Mouse (Mus musculus) hindbrain, embryonic 13.5 days (tissue): ENCODE measurements at regions not wholly inside any gene's neighbourhood (a gene's known extent, or its start where the extent isn't known, plus 50 kb on each side); places are given as distances from the start of the nearest gene placed in this dataset.
A peak's percentile ranks its signal among the peaks of the same experiment; 100 is the strongest.

Experiments
- ATAC-seq: fragments of 200-750 bp; cut with Nextera tagmentation; 2 replicates; pipeline ENCODE4 v1.8.0; 2017; ENCODE audit warnings: moderate TSS enrichment; ENCODE audit not compliant: low FRiP score
- H3K27ac ChIP-seq: fragments of 300-500 bp; sonication (generic); 2 replicates; pipeline ENCODE4 v1.5.1; 2015; ENCODE audit warnings: inconsistent platforms, mild to moderate bottlenecking, moderate library complexity
- H3K27me3 ChIP-seq: fragments of 300-500 bp; sonication (generic); 2 replicates; pipeline ENCODE4 v1.6.1; 2015; ENCODE audit warnings: mild to moderate bottlenecking, inconsistent platforms
- H3K36me3 ChIP-seq: fragments of 300-500 bp; sonication (generic); 2 replicates; pipeline ENCODE4 v1.6.1; 2015; ENCODE audit warnings: mild to moderate bottlenecking, inconsistent platforms
- H3K4me1 ChIP-seq: fragments of 300-500 bp; sonication (generic); replicated peaks from 2 replicates; pipeline ENCODE4 v1.6.1; 2015; ENCODE audit warnings: inconsistent platforms
- H3K4me2 ChIP-seq: fragments of 300-500 bp; sonication (generic); 2 replicates; pipeline ENCODE4 v1.6.1; 2015; ENCODE audit warnings: inconsistent platforms, mild to moderate bottlenecking, moderate library complexity
- H3K4me3 ChIP-seq: fragments of 300-500 bp; sonication (generic); 2 replicates; pipeline ENCODE4 v1.5.1; 2015; ENCODE audit warnings: mild to moderate bottlenecking, inconsistent platforms
- H3K9ac ChIP-seq: fragments of 300-500 bp; sonication (generic); 2 replicates; pipeline ENCODE4 v1.6.1; 2015; ENCODE audit warnings: mild to moderate bottlenecking, inconsistent platforms
- H3K9me3 ChIP-seq: fragments of 300-500 bp; sonication (generic); 2 replicates; pipeline ENCODE4 v1.6.1; 2016; ENCODE audit warnings: inconsistent platforms
- WGBS: fragments of 180-500 bp; shearing (Covaris S2); methylation state at CpG from one replicate; pipeline ENCODE4 v1.1.7; 2015; 5-methylcytosine and 5-hydroxymethylcytosine counted together

DNA sequence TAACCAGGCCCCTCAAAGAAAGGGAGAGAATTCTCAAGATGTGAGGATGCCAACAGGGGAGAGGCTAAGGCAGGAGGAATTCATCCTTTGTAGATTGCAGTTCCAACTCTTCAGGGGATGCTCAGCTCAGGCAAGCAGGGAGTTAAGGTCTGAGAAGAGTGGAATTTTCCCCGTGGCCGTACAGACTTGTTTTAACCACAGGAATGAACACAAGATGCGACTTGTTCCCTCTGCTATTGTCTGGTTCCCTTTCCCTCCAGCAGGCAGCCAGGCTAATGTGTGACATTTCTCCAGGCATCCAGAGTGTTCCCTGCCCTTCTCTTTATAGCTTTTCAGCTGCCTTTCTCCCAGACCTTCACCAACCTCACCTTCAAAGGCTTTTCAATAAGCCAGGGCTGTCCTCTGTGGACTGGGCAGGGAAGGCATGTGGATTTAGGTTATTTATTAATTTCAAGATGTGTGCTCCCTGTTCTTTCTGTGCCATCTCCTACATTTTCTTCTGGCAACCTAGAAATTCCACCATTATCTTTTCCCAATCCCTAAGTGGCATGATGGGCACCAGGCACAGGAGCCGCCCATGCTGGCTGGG is 198.6 kb upstream of the Camk1g start:
- WGBS = 49% methylated on average over 4 of the region's 4 CpGs
- H3K9ac ChIP-seq = no peak overlapping the region

DNA sequence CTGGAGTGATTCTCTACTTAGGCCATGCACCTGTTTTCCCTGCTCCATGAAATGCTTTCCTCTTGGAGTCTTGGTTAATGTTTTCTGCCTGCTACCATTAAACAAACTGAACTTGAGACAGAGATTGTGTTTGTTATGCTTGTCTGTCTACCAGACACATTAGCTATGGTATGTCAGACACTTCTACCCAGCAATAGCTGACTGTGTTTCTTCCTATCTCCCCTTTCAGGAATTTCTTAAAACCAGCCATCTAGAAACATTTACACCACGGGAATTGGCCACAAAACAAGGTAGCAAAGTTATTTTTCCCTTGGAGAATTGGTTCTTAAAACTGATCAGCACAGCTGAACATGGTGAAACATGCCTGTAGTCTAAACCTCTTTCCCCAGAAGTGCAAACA is 197.1 kb upstream of the Camk1g start:
- H3K9me3 ChIP-seq = no peaks in the 10 kb centered on the region
- no peak overlapping the region for H3K4me2 ChIP-seq
- no peak overlapping the region for H3K9ac ChIP-seq
- ATAC-seq = no peak
- H3K4me3 ChIP-seq = no peak overlapping the region
- WGBS = 44% methylated on average over 1 of the region's 1 CpGs
- no peaks in the 10 kb centered on the region for H3K36me3 ChIP-seq
- no peaks in the 10 kb centered on the region for H3K4me1 ChIP-seq
- no peak overlapping the region for H3K27ac ChIP-seq
- H3K27me3 ChIP-seq = no peaks in the 10 kb centered on the region

More for the DNA sequence above, 198.6 kb upstream of the Camk1g start:
- Histone ChIP-seq H3K4me1 (no peaks in the 10 kb centered on the region), H3K4me3 (no peak overlapping the region), H3K27me3 (no peaks in the 10 kb centered on the region), H3K36me3 (no peaks in the 10 kb centered on the region), H3K4me2 (no peak overlapping the region), H3K9me3 (no peaks in the 10 kb centered on the region), H3K27ac (no peak overlapping the region)
- ATAC-seq = no peak

DNA sequence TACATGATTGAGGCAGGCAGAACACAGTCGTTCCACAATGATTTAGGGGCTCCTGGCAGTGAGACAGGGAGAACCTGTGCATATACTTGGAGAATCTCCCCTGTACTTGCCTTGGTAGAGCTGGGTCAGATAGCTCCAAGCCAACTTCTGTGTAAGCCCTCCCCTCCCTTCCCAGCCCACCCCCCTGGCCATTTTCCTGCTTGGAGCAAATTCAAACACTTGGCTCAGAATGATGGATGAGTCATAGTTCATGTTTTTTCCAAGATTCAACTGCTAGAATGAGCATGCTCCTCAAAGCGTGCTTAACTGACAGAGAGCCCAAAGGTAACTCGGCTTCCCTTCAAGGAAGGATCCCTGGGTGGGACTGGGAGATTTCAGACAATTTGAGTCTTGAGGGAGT is 194.1 kb upstream of the Camk1g start:
- Histone ChIP-seq H3K27me3 (no peaks in the 10 kb centered on the region), H3K27ac (0 out of 2 replicates have a peak overlapping the region, but pooled peaks have one; percentile 4), H3K36me3 (no peaks in the 10 kb centered on the region), H3K4me2 (no peak overlapping the region), H3K4me3 (no peak overlapping the region), H3K9me3 (no peaks in the 10 kb centered on the region), H3K4me1 (no peaks in the 10 kb centered on the region), H3K9ac (no peak overlapping the region)
- 70% methylated on average over 3 of the region's 3 CpGs for WGBS
- no peak for ATAC-seq

DNA sequence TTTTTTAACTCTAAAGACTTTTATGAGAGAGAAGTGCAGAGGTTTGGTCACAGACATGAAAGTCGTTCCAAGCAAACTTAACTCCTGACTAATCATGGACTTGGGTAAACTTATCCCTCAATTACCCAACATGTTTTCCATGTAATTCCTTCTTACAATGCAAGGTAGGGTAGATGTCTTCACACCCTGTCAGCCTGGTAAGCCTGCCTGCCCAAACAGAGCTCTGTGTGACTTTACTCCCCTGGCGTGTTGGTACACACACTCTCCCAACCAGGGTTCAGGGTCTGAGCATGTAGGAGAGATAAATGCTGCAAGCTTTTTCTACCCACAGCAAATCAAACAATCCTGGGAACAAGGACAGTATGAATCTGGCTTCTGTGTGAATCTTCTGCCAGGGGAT is 192.1 kb upstream of the Camk1g start:
- H3K27me3 ChIP-seq = no peaks in the 10 kb centered on the region
- no peak overlapping the region for H3K4me2 ChIP-seq
- H3K36me3 ChIP-seq = no peaks in the 10 kb centered on the region
- no peaks in the 10 kb centered on the region for H3K9me3 ChIP-seq
- H3K4me1 ChIP-seq = 0 out of 2 replicates have a peak, but pooled peaks cover 4% of the 10 kb centered on the region
- H3K4me3 ChIP-seq = no peak overlapping the region
- H3K9ac ChIP-seq = no peak overlapping the region
- ATAC-seq = no peak
- 94% methylated on average over 2 of the region's 2 CpGs for WGBS
- no peak overlapping the region for H3K27ac ChIP-seq

DNA sequence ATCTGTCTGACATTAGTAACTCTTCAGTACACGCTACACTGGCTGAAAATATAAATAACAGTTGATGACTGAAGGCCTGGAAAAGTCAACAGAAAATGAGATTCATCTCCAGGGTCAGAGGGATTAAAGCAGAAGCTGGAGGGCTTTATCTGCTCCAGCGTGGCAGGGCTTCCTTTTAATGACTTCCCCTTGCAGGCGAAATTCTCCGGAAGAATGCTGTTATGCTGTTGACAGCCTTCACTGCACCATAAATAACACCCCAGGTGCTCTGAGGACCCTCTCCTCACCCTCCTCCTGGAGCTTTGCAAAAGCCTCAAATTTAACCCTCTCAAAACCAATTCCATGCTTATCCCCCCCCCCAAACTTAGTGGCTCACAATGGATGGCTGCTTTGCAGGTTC is 188.0 kb upstream of the Camk1g start:
- Histone ChIP-seq H3K9ac (no peak overlapping the region), H3K36me3 (no peaks in the 10 kb centered on the region), H3K4me1 (0 out of 2 replicates have a peak, but pooled peaks cover 4% of the 10 kb centered on the region), H3K27ac (no peak overlapping the region), H3K4me2 (no peak overlapping the region), H3K4me3 (no peak overlapping the region), H3K27me3 (no peaks in the 10 kb centered on the region), H3K9me3 (no peaks in the 10 kb centered on the region)
- 33% methylated on average over 4 of the region's 4 CpGs for WGBS
- ATAC-seq = no peak

DNA sequence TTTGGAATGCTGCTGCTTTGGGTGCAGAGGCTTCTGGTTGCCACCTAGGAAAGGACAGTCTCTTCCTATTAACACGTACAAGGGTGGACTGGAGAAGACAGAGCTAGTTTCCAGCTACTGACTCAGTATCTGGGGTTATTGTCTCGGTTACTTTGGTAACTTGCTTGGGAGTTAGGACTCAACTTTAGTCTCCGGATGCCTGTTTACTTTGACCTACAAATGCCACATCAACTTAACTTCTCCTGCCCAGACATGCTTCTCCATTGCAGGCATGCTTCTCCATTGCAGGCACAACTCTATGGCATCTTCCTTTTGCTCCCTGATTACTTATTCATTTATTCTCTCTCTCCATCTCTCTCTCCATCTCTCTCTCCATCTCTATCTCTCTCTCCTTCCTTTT is 184.6 kb upstream of the Camk1g start:
- no peaks in the 10 kb centered on the region for H3K9me3 ChIP-seq
- 85% methylated on average over 3 of the region's 3 CpGs for WGBS
- H3K27me3 ChIP-seq = no peaks in the 10 kb centered on the region
- H3K36me3 ChIP-seq = no peaks in the 10 kb centered on the region
- 0 out of 2 replicates have a peak, but pooled peaks cover 4% of the 10 kb centered on the region for H3K4me1 ChIP-seq
- ATAC-seq = no peak
- no peak overlapping the region for H3K4me2 ChIP-seq
- H3K4me3 ChIP-seq = no peak overlapping the region
- H3K27ac ChIP-seq = no peak overlapping the region
- H3K9ac ChIP-seq = no peak overlapping the region

DNA sequence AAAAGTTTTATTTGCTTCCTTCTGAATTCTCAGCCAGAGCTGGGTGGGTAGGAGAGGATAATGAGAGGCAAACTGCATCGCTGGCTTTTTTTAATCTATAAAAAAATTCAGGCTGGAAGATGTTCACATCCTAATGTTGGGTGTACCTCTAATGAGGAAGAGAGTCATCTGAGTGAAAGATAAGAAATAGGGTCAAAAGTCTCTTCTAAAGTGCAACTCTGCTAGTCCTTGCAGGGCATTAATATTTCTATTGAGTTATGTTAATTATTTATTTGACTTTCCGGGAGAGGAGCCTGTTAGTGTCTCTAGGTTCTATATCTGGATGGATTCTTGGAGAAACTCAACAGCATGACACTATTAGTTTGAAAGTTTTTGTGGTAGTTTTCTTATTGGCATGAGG is 182.2 kb upstream of the Camk1g start:
- Histone ChIP-seq H3K27me3 (no peaks in the 10 kb centered on the region), H3K9ac (no peak overlapping the region), H3K4me1 (no peaks in the 10 kb centered on the region), H3K9me3 (no peaks in the 10 kb centered on the region), H3K36me3 (no peaks in the 10 kb centered on the region), H3K4me3 (no peak overlapping the region), H3K27ac (no peak overlapping the region), H3K4me2 (no peak overlapping the region)
- WGBS = 79% methylated on average over 2 of the region's 2 CpGs
- ATAC-seq = no peak

DNA sequence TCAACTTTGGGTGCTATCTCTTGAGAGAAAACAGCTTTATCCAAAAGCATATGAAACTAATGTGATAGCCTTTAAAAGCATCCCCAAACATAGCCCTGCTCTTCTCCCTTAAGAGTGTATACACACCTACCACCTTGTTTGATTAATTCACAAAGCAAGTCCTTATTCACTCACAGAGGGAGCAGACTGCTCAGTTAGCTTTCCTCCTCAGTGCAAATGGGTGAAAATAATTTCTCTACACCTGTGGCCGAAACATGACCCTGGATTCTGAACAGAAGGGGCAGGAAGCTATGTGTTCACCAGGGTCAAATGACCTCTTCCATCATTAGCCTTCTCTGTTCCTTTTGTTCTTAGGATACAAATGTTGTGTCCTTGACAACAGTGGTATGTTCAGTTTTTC is 181.2 kb upstream of the Camk1g start:
- WGBS = 68% methylated on average over 1 of the region's 1 CpGs
- no peak for ATAC-seq
- Histone ChIP-seq H3K36me3 (no peaks in the 10 kb centered on the region), H3K4me1 (no peaks in the 10 kb centered on the region), H3K9ac (no peak overlapping the region), H3K27ac (no peak overlapping the region), H3K4me3 (no peak overlapping the region), H3K27me3 (no peaks in the 10 kb centered on the region), H3K9me3 (no peaks in the 10 kb centered on the region), H3K4me2 (no peak overlapping the region)

DNA sequence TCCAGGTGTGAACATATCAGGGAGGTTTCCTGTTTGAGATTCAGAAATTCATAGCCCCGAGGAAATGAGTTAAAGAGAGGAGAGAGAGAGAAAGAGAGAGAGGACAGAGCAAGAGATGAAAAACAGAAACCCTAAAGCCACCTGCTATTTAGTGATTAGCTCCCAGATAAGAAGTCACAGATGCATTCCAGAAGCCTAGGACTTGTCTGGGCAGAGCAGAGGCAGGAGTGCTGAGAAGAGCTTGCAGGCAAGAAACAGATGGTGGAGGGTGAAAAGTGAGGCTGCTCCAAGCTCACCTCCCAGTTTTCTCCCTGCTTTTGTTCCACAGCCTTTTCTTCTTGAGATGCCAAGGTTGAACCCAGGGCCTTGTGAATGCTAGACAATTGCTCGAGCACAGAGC is 180.7 kb upstream of the Camk1g start:
- Histone ChIP-seq H3K36me3 (no peaks in the 10 kb centered on the region), H3K9me3 (no peaks in the 10 kb centered on the region), H3K4me3 (no peak overlapping the region), H3K4me1 (no peaks in the 10 kb centered on the region), H3K9ac (no peak overlapping the region), H3K4me2 (no peak overlapping the region), H3K27me3 (no peaks in the 10 kb centered on the region), H3K27ac (no peak overlapping the region)
- 40% methylated on average over 2 of the region's 2 CpGs for WGBS
- no peak for ATAC-seq

DNA sequence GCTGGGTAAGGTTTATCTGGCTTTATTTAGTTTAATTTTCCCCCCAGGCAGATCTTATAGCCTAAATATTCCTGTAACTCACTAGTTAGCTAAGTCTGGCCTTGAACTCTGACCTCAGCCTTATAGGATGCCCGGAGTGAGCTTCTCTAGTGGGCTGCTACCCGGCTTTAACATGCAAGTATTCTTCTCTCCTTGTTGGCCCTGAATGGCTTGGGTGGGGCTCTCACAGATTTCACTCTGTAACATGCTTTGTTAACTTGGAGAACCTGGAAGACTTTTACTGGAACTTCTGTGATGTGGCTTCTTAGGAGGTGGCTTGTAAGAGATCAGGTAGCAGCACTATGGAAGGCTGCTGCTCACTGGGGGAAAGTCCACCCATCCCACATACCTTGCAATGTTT is 177.3 kb upstream of the Camk1g start:
- H3K4me1 ChIP-seq = peaks cover under 1% of the 10 kb centered on the region
- no peak overlapping the region for H3K4me2 ChIP-seq
- no peak overlapping the region for H3K9ac ChIP-seq
- no peaks in the 10 kb centered on the region for H3K27me3 ChIP-seq
- no peak overlapping the region for H3K27ac ChIP-seq
- ATAC-seq = no peak
- no peaks in the 10 kb centered on the region for H3K36me3 ChIP-seq
- WGBS = 74% methylated on average over 2 of the region's 2 CpGs
- H3K4me3 ChIP-seq = no peak overlapping the region
- no peaks in the 10 kb centered on the region for H3K9me3 ChIP-seq

DNA sequence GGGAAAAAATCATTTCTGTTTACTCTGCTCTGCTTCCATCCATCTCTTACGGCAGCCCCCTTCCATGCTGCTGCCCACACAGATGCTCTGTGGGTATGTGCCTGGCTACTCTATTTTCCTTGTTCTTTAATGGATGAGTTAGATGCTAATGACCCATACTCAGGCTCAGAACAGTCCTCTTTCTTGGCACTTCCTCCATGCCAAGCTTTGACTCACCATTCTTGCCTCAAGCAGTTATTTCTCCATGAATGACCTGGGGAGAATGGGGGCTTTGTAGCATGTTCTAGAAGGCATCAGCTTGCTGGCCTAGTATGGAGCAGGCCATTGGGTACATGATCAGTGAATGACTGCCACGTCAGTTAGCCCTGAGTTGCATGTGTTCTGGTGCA is 175.9 kb upstream of the Camk1g start:
- no peak overlapping the region for H3K4me2 ChIP-seq
- H3K27ac ChIP-seq = no peak overlapping the region
- H3K27me3 ChIP-seq = no peaks in the 10 kb centered on the region
- no peaks in the 10 kb centered on the region for H3K9me3 ChIP-seq
- H3K4me3 ChIP-seq = no peak overlapping the region
- no peak overlapping the region for H3K9ac ChIP-seq
- WGBS = 83% methylated on average over 2 of the region's 2 CpGs
- ATAC-seq = no peak
- peaks cover 10% of the 10 kb centered on the region for H3K4me1 ChIP-seq
- H3K36me3 ChIP-seq = no peaks in the 10 kb centered on the region

DNA sequence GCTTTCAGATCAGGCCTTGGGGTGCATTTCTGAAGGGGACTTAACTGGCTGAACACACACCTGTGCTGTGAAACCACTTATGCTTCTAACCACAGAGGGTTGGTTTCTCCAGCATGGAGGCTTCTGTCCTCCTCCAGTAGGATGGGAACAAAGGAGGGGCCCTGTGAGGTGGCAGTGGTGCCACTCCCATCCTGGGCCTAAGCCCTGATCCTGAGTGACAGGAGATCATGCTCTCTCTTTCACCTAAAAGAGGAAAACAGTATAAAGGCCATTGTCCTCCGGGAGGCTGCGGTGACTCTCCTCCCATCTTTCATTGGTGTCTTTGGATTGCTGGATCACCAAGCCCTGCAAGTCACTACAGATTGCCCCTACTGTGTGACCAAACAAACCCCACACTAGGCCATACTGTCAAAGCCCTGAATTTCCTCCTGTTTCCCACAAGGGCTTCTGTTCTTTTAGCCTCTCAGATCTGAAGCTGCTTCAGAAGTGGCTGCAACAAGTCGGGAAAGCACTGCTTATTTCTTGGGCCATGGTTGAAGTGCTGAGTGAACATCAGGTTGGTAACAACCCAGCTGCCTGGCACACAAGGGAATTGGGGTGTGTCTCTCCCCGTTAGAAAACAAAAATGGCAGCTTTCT is 175.4 kb upstream of the Camk1g start:
- Histone ChIP-seq H3K9me3 (no peaks in the 10 kb centered on the region), H3K27ac (no peak overlapping the region), H3K4me3 (no peak overlapping the region), H3K36me3 (no peaks in the 10 kb centered on the region), H3K27me3 (no peaks in the 10 kb centered on the region), H3K4me2 (no peak overlapping the region), H3K9ac (no peak overlapping the region), H3K4me1 (peaks cover 10% of the 10 kb centered on the region)
- ATAC-seq = no peak
- 42% methylated on average over 4 of the region's 4 CpGs for WGBS

DNA sequence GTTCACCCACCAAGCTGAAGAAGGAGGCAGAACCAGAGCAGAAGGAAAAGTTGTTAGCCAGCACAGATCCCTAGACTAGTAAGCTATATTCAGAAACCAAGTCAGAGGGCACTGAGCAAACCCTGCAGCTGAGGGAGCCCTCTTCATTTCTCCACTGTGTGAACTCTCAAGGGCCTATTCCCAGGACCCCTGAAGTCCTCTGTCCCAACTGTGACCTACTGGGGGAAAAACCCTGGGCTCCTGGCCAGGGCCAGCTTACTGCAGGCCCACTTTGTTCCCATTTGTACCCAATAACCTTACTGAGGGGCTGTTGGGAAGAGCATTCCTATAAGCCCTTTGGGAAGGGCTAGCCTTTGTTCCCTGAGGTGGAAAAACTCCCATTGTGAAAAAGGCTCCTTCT is 174.7 kb upstream of the Camk1g start:
- no peak overlapping the region for H3K4me2 ChIP-seq
- H3K9ac ChIP-seq = no peak overlapping the region
- H3K4me1 ChIP-seq = peaks cover 10% of the 10 kb centered on the region
- no peaks in the 10 kb centered on the region for H3K9me3 ChIP-seq
- no peak overlapping the region for H3K4me3 ChIP-seq
- ATAC-seq = no peak
- no peaks in the 10 kb centered on the region for H3K36me3 ChIP-seq
- H3K27ac ChIP-seq = no peak overlapping the region
- H3K27me3 ChIP-seq = no peaks in the 10 kb centered on the region
